Comparison of ENCODE assay signal across 8 mouse cellular contexts in the genomic region with DNA sequence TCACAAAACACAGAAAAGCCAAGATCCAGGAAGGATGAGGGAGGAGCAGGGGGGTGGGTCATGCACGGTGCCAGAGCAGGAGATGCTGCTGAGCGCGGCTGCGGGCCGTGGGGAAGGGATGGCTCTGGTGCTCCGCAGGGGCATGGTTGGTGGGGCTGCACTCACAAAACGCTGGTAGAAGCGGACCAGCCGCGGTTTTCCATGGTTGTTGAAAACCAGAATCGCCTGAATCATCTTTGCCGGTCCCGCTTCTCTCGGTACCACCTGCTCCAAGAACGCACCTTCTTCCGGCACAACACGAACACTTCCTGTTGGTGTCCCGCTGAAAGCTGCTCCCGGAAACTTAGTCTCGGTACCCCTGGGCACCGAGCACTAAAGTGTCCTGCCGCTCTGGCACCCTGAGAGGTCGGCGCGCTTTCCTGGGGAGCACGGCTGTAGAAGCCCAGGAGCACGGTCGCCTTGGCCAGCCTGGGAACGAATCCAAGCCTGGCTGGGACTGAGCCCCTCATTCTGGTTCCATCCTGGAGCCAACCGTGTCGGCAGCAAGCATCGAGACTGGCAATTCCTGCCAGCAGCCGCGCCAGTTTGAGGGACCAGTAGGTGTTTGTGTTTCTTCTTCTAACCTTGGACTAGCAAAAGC. TPM values are rescaled to one million over a fixed set of nuclear protein-coding genes. Genes with fewer than 3 reads are reported as not detected.
DNase-seq lines count a peak whose midpoint lies in the region; ATAC-seq and TF ChIP-seq lines count a peak whose summit lies in the region.

TSS of gene Ap3s2 (minus strand) at position 306 of the 640 bp plus-strand sequence.

- peak within 1 kb of the TSS; percentile 65 for H3K4me2 ChIP-seq in forebrain, postnatal 0 days (ENCODE audit: low read depth)
- peak within 1 kb of the TSS; percentile 74 for H3K4me2 ChIP-seq in lung, embryonic 15.5 days

- no peaks in the 10 kb centered on the region for H3K27me3 ChIP-seq in MEL (ENCODE audit: control insufficient read depth in 1 of 2, insufficient read depth in 2 of 2, low read length in 2 of 2)
- H3K27me3 ChIP-seq in cerebellum, adult 2 months (ENCODE audit: control insufficient read depth, insufficient read depth, low read length): no peaks in the 10 kb centered on the region
- H3K27me3 ChIP-seq in forebrain, postnatal 0 days (ENCODE audit: insufficient read depth, low read length): no peaks in the 10 kb centered on the region
- H3K27me3 ChIP-seq in lung, embryonic 15.5 days: no peaks in the 10 kb centered on the region

- peak within 1 kb of the TSS; percentile 74 to 82 for H3K4me3 ChIP-seq in MEL (ENCODE audit: control insufficient read depth in 1 of 2, insufficient read depth in 1 of 2, low read depth in 2 of 2, low read length in 2 of 2)
- H3K4me3 ChIP-seq in cerebellum, adult 2 months (replicated peaks; ENCODE audit: insufficient read depth, low read depth, low read length): peak within 1 kb of the TSS; percentile 92
- peak within 1 kb of the TSS; percentile 57 for H3K4me3 ChIP-seq in forebrain, postnatal 0 days (ENCODE audit: low read depth, low read length)
- H3K4me3 ChIP-seq in lung, embryonic 15.5 days: peak within 1 kb of the TSS; percentile 80

- H3K4me1 ChIP-seq in MEL (ENCODE audit: control insufficient read depth in 1 of 2, insufficient read depth in 2 of 2, low read length in 2 of 2): peaks cover 0 to 8% of the 10 kb centered on the region in 2 experiments; a peak in 2 of 4 replicates
- no peaks in the 10 kb centered on the region for H3K4me1 ChIP-seq in cerebellum, adult 2 months (ENCODE audit: control insufficient read depth, insufficient read depth, low read length)
- 0 out of 2 replicates have a peak, but pooled peaks cover 5% of the 10 kb centered on the region for H3K4me1 ChIP-seq in forebrain, postnatal 0 days (ENCODE audit: insufficient read depth)
- peaks cover 7% of the 10 kb centered on the region for H3K4me1 ChIP-seq in lung, embryonic 15.5 days

- peaks cover 0 to 8% of the 10 kb centered on the region in 2 experiments; a peak in 2 of 4 replicates for H3K36me3 ChIP-seq in MEL (ENCODE audit: control insufficient read depth in 1 of 2, insufficient read depth in 2 of 2, low read length in 2 of 2)
- H3K36me3 ChIP-seq in forebrain, postnatal 0 days (ENCODE audit: insufficient read depth): 0 out of 2 replicates have a peak, but pooled peaks cover 5% of the 10 kb centered on the region
- H3K36me3 ChIP-seq in lung, embryonic 15.5 days: 0 out of 2 replicates have a peak, but pooled peaks cover 3% of the 10 kb centered on the region

- TF ChIP-seq CTCF in MEL (IDR thresholded peaks at IDR 0.05 in 2 of 3, conservative IDR thresholded peaks at IDR 0.05 in 1 of 3; ENCODE audit: control insufficient read depth in 1 of 3, insufficient read depth in 1 of 3, low read depth in 2 of 3, low read length in 3 of 3, poor library complexity in 1 of 3, severe bottlenecking in 1 of 3): no peak
- TF ChIP-seq CTCF in cerebellum, adult 2 months (IDR thresholded peaks at IDR 0.05; ENCODE audit: borderline replicate concordance, insufficient read depth, low read depth, low read length): no peak
- TF ChIP-seq CTCF in forebrain, postnatal 0 days (IDR thresholded peaks at IDR 0.05; ENCODE audit: low read depth): no peak

- peak; percentile 95 for DNase-seq in MEL (ENCODE audit: low read depth, low spot score)
- peak; percentile 91 to 95 for DNase-seq in cerebellum, adult 2 months
- peak; percentile 95 for DNase-seq in forebrain, postnatal 0 days
- DNase-seq in heart, postnatal 4 days: peak; percentile 91
- peak; percentile 88 to 92 for DNase-seq in layer of hippocampus, adult 8-10 months (ENCODE audit: low spot score in 2 of 2)
- peak; percentile 74 for DNase-seq in ovary, adult 18-20 months (ENCODE audit: low spot score)
- DNase-seq in thymus, postnatal 0 days (ENCODE audit: low spot score): peak; percentile 90

- no peaks in the 10 kb centered on the region for H3K9me3 ChIP-seq in MEL (replicated peaks; ENCODE audit: insufficient read depth, low read length)
- no peaks in the 10 kb centered on the region for H3K9me3 ChIP-seq in forebrain, postnatal 0 days (ENCODE audit: low read length)
- H3K9me3 ChIP-seq in lung, embryonic 15.5 days: no peaks in the 10 kb centered on the region

- H3K79me2 ChIP-seq in MEL (ENCODE audit: control insufficient read depth, insufficient read depth, low read length, poor library complexity): peaks cover 1% of the 10 kb centered on the region

- under 1% methylated on average over 34 of the region's 34 CpGs for WGBS in cerebellum, adult 2 months
- WGBS in forebrain, postnatal 0 days: under 1% methylated on average over 34 of the region's 34 CpGs
- under 1% methylated on average over 34 of the region's 34 CpGs for WGBS in lung, embryonic 15.5 days

- ATAC-seq in forebrain, postnatal 0 days: peak; percentile 99
- peak; percentile 95 for ATAC-seq in lung, embryonic 15.5 days (ENCODE audit: borderline replicate concordance, extremely low read depth, low FRiP score, low TSS enrichment)

- peak within 1 kb of the TSS; percentile 14 for H3K27ac ChIP-seq in MEL (ENCODE audit: control insufficient read depth, low read depth, low read length)
- peak within 1 kb of the TSS; percentile 74 for H3K27ac ChIP-seq in cerebellum, adult 2 months (ENCODE audit: insufficient read depth, low read length)
- peak within 1 kb of the TSS; percentile 84 for H3K27ac ChIP-seq in forebrain, postnatal 0 days (ENCODE audit: low read depth, low read length)
- peak within 1 kb of the TSS; percentile 55 for H3K27ac ChIP-seq in lung, embryonic 15.5 days

- no peak for TF ChIP-seq RAD21 in MEL (IDR thresholded peaks at IDR 0.05; ENCODE audit: low read depth, low read length)

- H3K9ac ChIP-seq in MEL (ENCODE audit: control insufficient read depth, low read depth, low read length, poor library complexity, severe bottlenecking): peak within 1 kb of the TSS; percentile 73
- peak within 1 kb of the TSS; percentile 71 for H3K9ac ChIP-seq in forebrain, postnatal 0 days
- peak within 1 kb of the TSS; percentile 63 for H3K9ac ChIP-seq in lung, embryonic 15.5 days

- TF ChIP-seq POLR2A in MEL (IDR thresholded peaks at IDR 0.05; ENCODE audit: control insufficient read depth in 1 of 2, insufficient read depth in 1 of 2, low read depth in 1 of 2, low read length in 2 of 2, poor library complexity in 1 of 2): peak; percentile 54 to 84; a peak in 3 of 4 replicates
- TF ChIP-seq POLR2A in cerebellum, adult 2 months (IDR thresholded peaks at IDR 0.05; ENCODE audit: borderline replicate concordance, insufficient read depth, low read length): peak; percentile 90

- TF ChIP-seq EP300 in MEL (IDR thresholded peaks at IDR 0.05; ENCODE audit: low read depth in 1 of 2, low read length in 2 of 2): peak in 1 of 2 experiments; percentile 13; a peak in 1 of 4 replicates

TF ChIP-seq in MEL, 35 proteins besides CTCF, POLR2A, EP300 and RAD21 (continues in another document):
- no peak for TF ChIP-seq MAFK (IDR thresholded peaks at IDR 0.05; ENCODE audit: borderline replicate concordance, low read depth, low read length)
- TF ChIP-seq MXI1 (IDR thresholded peaks at IDR 0.05; ENCODE audit: low read depth, low read length): peak; percentile 86
- no peak for TF ChIP-seq MEF2A (IDR thresholded peaks at IDR 0.05; ENCODE audit: extremely low read depth, insufficient replicate concordance, low read depth, low read length, poor library complexity, severe bottlenecking)
- TF ChIP-seq ZNF384 (IDR thresholded peaks at IDR 0.05; ENCODE audit: low read depth, low read length): no peak
- TF ChIP-seq POLR2AphosphoS5 (IDR thresholded peaks at IDR 0.05; ENCODE audit: borderline replicate concordance, low read depth, low read length): no peak
- no peak for TF ChIP-seq MYB (IDR thresholded peaks at IDR 0.05; ENCODE audit: low read depth, low read length)
- TF ChIP-seq ZMIZ1 (IDR thresholded peaks at IDR 0.05; ENCODE audit: low read depth, low read length): peak; percentile 88; the same call in 1 of the 2 replicates
- TF ChIP-seq MYC (IDR thresholded peaks at IDR 0.05; ENCODE audit: low read depth, low read length): peak; percentile 57; the same call in 1 of the 2 replicates
- TF ChIP-seq ZC3H11A (IDR thresholded peaks at IDR 0.05; ENCODE audit: low read depth, low read length): peak; percentile 11; the same call in 1 of the 2 replicates
- peak; percentile 95 for TF ChIP-seq HCFC1 (IDR thresholded peaks at IDR 0.05; ENCODE audit: low read depth, low read length)
- peak; percentile 65; the same call in 1 of the 2 replicates for TF ChIP-seq MAX (IDR thresholded peaks at IDR 0.05; ENCODE audit: low read length)
- peak; percentile 87 for TF ChIP-seq TCF12 (IDR thresholded peaks at IDR 0.05; ENCODE audit: low read depth, low read length)
- peak; percentile 94 for TF ChIP-seq TBP (IDR thresholded peaks at IDR 0.05; ENCODE audit: low read depth, low read length)
- TF ChIP-seq ZKSCAN1 (IDR thresholded peaks at IDR 0.05; ENCODE audit: low read depth, low read length): peak; percentile 22; the same call in 1 of the 2 replicates
- no peak for TF ChIP-seq BHLHE40 (IDR thresholded peaks at IDR 0.05; ENCODE audit: borderline replicate concordance, low read depth, low read length)
- TF ChIP-seq ELF1 (IDR thresholded peaks at IDR 0.05; ENCODE audit: low read depth, low read length): peak; percentile 94
- peak; percentile 68; the same call in 1 of the 2 replicates for TF ChIP-seq POLR2AphosphoS2 (IDR thresholded peaks at IDR 0.05; ENCODE audit: low read length)
- TF ChIP-seq CHD1 (IDR thresholded peaks at IDR 0.05; ENCODE audit: low read depth, low read length): 0 out of 2 replicates have a peak, but pooled peaks have one; percentile 49
- TF ChIP-seq ETS1 (IDR thresholded peaks at IDR 0.05; ENCODE audit: low read depth, low read length): peak; percentile 49; the same call in 1 of the 2 replicates
- peak; percentile 86; the same call in 1 of the 2 replicates for TF ChIP-seq MAZ (IDR thresholded peaks at IDR 0.05; ENCODE audit: low read depth, low read length)
- peak; percentile 98 for TF ChIP-seq SIN3A (IDR thresholded peaks at IDR 0.05; ENCODE audit: low read length)
- peak; percentile 77 for TF ChIP-seq NELFE (IDR thresholded peaks at IDR 0.05; ENCODE audit: low read depth, low read length)

RNA-seq across cellular contexts. Expression of gene Ap3s2, which starts in this region (rescaled TPM):
- total RNA-seq in MEL (2012; rRNA removed): 8.3 and 8.6 TPM in 2 replicates
- polyA plus RNA-seq in MEL (2012; ENCODE audit: insufficient read depth in 1 of 2, insufficient read length in 2 of 2, low read depth in 1 of 2, low replicate concordance in 2 of 2, missing spikeins in 1 of 2): 10 to 100 TPM; 18.2 to 91.2 TPM
- 45.7 and 46.6 TPM in 2 replicates for polyA plus RNA-seq in cerebellum, adult 2 months (2012; rRNA removed)
- total RNA-seq in forebrain, postnatal 0 days (2014; rRNA removed): 32.1 and 38.0 TPM in 2 replicates
- 36.7 and 39.0 TPM in 2 replicates for polyA plus RNA-seq in forebrain, postnatal 0 days (2015; fragmentation: Nextera tagmentation; extraction: Ambion mirVana)
- total RNA-seq in heart, postnatal 4 days (2021): 10 to 100 TPM; 25.0 to 26.5 TPM
- 10 to 100 TPM; 40.9 to 51.1 (median 46.7) TPM for total RNA-seq in layer of hippocampus, adult 8-10 months (2022)
- 27.8 TPM in 2 replicates for polyA plus RNA-seq in lung, embryonic 15.5 days (2015; fragmentation: Nextera tagmentation; extraction: Ambion mirVana)
- polyA plus RNA-seq in thymus, postnatal 0 days (2015; fragmentation: Nextera tagmentation; extraction: Ambion mirVana): 20.7 and 23.7 TPM in 2 replicates

Comparison
In these comparisons a context has a peak if more than half of its experiments do, and no peak if none do; other contexts are left out.
1. Peak in every context shown above with its lines: DNase-seq, ATAC-seq, H3K4me3 ChIP-seq and H3K27ac ChIP-seq.
2. H3K27ac ChIP-seq: peak in every context shown above with its lines; median percentile 84 in forebrain, postnatal 0 days; 74 in cerebellum, adult 2 months; 55 in lung, embryonic 15.5 days; 14 in MEL.